Mouse (Mus musculus) limb, embryonic 14.5 days (tissue): ENCODE measurements at regions not wholly inside any gene's neighbourhood (a gene's known extent, or its start where the extent isn't known, plus 50 kb on each side); places are given as distances from the start of the nearest gene placed in this dataset.

Source experiments
- ATAC-seq: fragments of 200-750 bp; cut with Nextera tagmentation; 2 replicates; pipeline ENCODE4 v1.8.0; 2017; ENCODE audit warnings: low read depth, moderate number of reproducible peaks, moderate TSS enrichment; ENCODE audit not compliant: low FRiP score
- DNase-seq: peaks from one replicate; pipeline ENCODE4 v3.0.0-alpha.2; 2015; ENCODE audit warnings: low spot score
- H3K27ac ChIP-seq: fragments of 300-500 bp; sonication (generic); replicated peaks from 2 replicates; pipeline ENCODE4 v1.5.1; 2014; ENCODE audit warnings: low read depth, mild to moderate bottlenecking, low read length, moderate library complexity, mixed read lengths
- H3K27me3 ChIP-seq: fragments of 300-500 bp; sonication (generic); 2 replicates; pipeline ENCODE4 v1.6.1; 2014; ENCODE audit warnings: low read length, mixed read lengths; ENCODE audit not compliant: control insufficient read depth, insufficient read depth
- H3K36me3 ChIP-seq: fragments of 300-500 bp; sonication (generic); 2 replicates; pipeline ENCODE4 v1.6.1; 2014; ENCODE audit warnings: mild to moderate bottlenecking, low read length, moderate library complexity, mixed read lengths; ENCODE audit not compliant: control insufficient read depth, insufficient read depth
- H3K4me1 ChIP-seq: fragments of 300-500 bp; sonication (generic); 2 replicates; pipeline ENCODE4 v1.6.1; 2014; ENCODE audit warnings: antibody characterized with exemption, low read length, mixed read lengths; ENCODE audit not compliant: control insufficient read depth, insufficient read depth
- H3K4me2 ChIP-seq: fragments of 300-500 bp; sonication (generic); replicated peaks from 2 replicates; pipeline ENCODE4 v1.6.1; 2014; ENCODE audit warnings: low read depth, mild to moderate bottlenecking, low read length, moderate library complexity; ENCODE audit not compliant: severe bottlenecking
- H3K4me3 ChIP-seq: fragments of 300-500 bp; sonication (generic); replicated peaks from 2 replicates; pipeline ENCODE4 v1.5.1; 2014; ENCODE audit warnings: low read length
- H3K9ac ChIP-seq: fragments of 300-500 bp; sonication (generic); 2 replicates; pipeline ENCODE4 v1.6.1; 2014; ENCODE audit warnings: mild to moderate bottlenecking, low read depth, low read length, moderate library complexity; ENCODE audit not compliant: severe bottlenecking
- H3K9me3 ChIP-seq: fragments of 300-500 bp; sonication (generic); 2 replicates; pipeline ENCODE4 v1.6.1; 2016; ENCODE audit warnings: low read length; ENCODE audit not compliant: control insufficient read depth
- POLR2A ChIP-seq: fragments of 200-500 bp; IDR thresholded peaks from 2 replicates; pipeline ENCODE4 v1.8.0; 2012; ENCODE audit warnings: inconsistent platforms, mild to moderate bottlenecking, moderate library complexity, borderline replicate concordance; ENCODE audit not compliant: insufficient read depth, insufficient read length; ENCODE audit errors: extremely low read depth
- WGBS: fragments of 180-500 bp; shearing (Covaris S2); extraction: QIAGEN DNeasy Blood & Tissue Kit; methylation state at CpG from one replicate; pipeline ENCODE4 v1.1.7; 2014; 5-methylcytosine and 5-hydroxymethylcytosine counted together

GRCm38 (mm10) chr4:95377222-95378134 lies 179.8 kb upstream of the Fggy start:
- TF ChIP-seq POLR2A: no peak
- Histone ChIP-seq H3K4me2 (no peak overlapping the region), H3K36me3 (no peaks in the 10 kb centered on the region), H3K27me3 (no peaks in the 10 kb centered on the region), H3K9ac (no peak overlapping the region), H3K4me1 (peaks cover 7% of the 10 kb centered on the region), H3K4me3 (no peak overlapping the region), H3K9me3 (no peaks in the 10 kb centered on the region), H3K27ac (no peak overlapping the region)
- no peak for ATAC-seq
- DNase-seq: no peak
- 30% methylated on average over 9 of the region's 9 CpGs for WGBS

GRCm38 (mm10) chr4:95378645-95379044 lies 178.7 kb upstream of the Fggy start:
- DNase-seq (no peak), ATAC-seq (no peak)
- Histone ChIP-seq H3K27me3 (no peaks in the 10 kb centered on the region), H3K27ac (no peak overlapping the region), H3K4me2 (no peak overlapping the region), H3K4me3 (no peak overlapping the region), H3K9me3 (no peaks in the 10 kb centered on the region), H3K36me3 (no peaks in the 10 kb centered on the region), H3K9ac (no peak overlapping the region), H3K4me1 (peaks cover 7% of the 10 kb centered on the region)
- no peak for TF ChIP-seq POLR2A
- WGBS: 81% methylated on average over 3 of the region's 3 CpGs

- Histone ChIP-seq H3K4me2 (no peak overlapping the region), H3K9ac (no peak overlapping the region), H3K27ac (no peak overlapping the region), H3K9me3 (no peaks in the 10 kb centered on the region), H3K4me3 (no peak overlapping the region), H3K27me3 (no peaks in the 10 kb centered on the region), H3K36me3 (no peaks in the 10 kb centered on the region), H3K4me1 (peaks cover 7% of the 10 kb centered on the region)
- no peak for ATAC-seq
- DNase-seq: no peak
- TF ChIP-seq POLR2A: no peak
- 72% methylated on average over 8 of the region's 8 CpGs for WGBS
These were observed 174.0 kb upstream of the Fggy start for GRCm38 (mm10) chr4:95383216-95383892.

- ATAC-seq: no peak
- no peak overlapping the region for H3K9ac ChIP-seq
- 48% methylated on average over 7 of the region's 7 CpGs for WGBS
- no peaks in the 10 kb centered on the region for H3K36me3 ChIP-seq
- no peaks in the 10 kb centered on the region for H3K9me3 ChIP-seq
- no peak for TF ChIP-seq POLR2A
- no peak overlapping the region for H3K4me3 ChIP-seq
- peaks cover 22% of the 10 kb centered on the region for H3K4me1 ChIP-seq
- H3K4me2 ChIP-seq: no peak overlapping the region
- DNase-seq: no peak
- no peaks in the 10 kb centered on the region for H3K27me3 ChIP-seq
- H3K27ac ChIP-seq: no peak overlapping the region
These were observed 171.8 kb upstream of the Fggy start for GRCm38 (mm10) chr4:95385552-95385951.

GRCm38 (mm10) chr4:95386021-95386420 lies 171.3 kb upstream of the Fggy start:
- no peaks in the 10 kb centered on the region for H3K27me3 ChIP-seq
- WGBS: 34% methylated on average over 2 of the region's 2 CpGs
- no peaks in the 10 kb centered on the region for H3K36me3 ChIP-seq
- no peak overlapping the region for H3K4me3 ChIP-seq
- peaks cover 22% of the 10 kb centered on the region for H3K4me1 ChIP-seq
- TF ChIP-seq POLR2A: no peak
- no peak overlapping the region for H3K4me2 ChIP-seq
- no peaks in the 10 kb centered on the region for H3K9me3 ChIP-seq
- ATAC-seq: no peak
- no peak overlapping the region for H3K9ac ChIP-seq
- DNase-seq: no peak
- no peak overlapping the region for H3K27ac ChIP-seq
